Mouse (Mus musculus) central nervous system, embryonic 11.5 days (tissue): ENCODE results near the gene Slc35a2. TPM values are rescaled to one million over a fixed set of nuclear protein-coding genes. Genes with fewer than 3 reads are reported as not detected.

Experiments used
- polyA plus RNA-seq: library from polyadenylated mRNA; depleted of rRNA; stranded (reverse); fragments of >200 nt; gene quantifications from 2 replicates; pipeline ENCODE4 v1.2.3, GENCODE M21; 2012; rRNA removed

Slc35a2 gene
- 15.1 and 29.0 TPM in 2 replicates for polyA plus RNA-seq

GRCm38 (mm10) chrX:7883841-7884567 lies at the start of gene Slc35a2:
Gene Slc35a2, plus strand, starts transcription at chrX:7884028.

GRCm38 (mm10) chrX:7841163-7842162 lies 42.4 kb upstream of the Slc35a2 start, which contains the start of gene Otud5:
Gene Otud5, plus strand, starts transcription at chrX:7841364.

DNA sequence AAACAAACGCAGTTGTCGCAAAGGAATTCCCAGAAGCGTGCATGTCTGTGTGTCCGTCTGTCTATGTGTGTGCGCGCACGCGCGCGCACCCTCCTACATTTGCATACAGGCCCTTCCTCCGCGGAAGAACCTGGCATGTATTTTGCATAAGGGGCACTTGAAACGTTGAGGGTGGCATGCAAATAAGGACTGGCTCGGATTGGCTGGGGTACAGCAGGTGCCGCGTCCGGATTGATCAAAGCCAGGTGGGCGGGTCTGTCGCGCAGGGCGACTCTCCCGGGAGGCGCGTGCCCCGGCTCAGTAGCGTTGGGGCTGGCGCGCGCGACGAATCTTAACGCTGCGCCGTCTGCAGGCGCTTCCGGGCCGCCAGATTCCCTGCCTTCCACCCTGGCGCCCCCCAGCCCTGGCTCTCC lies 5.8 kb upstream of the Slc35a2 start, which contains the start of gene Pim2:
Pim2 (plus strand) TSS at position 256 of the 413 bp plus-strand sequence.

DNA sequence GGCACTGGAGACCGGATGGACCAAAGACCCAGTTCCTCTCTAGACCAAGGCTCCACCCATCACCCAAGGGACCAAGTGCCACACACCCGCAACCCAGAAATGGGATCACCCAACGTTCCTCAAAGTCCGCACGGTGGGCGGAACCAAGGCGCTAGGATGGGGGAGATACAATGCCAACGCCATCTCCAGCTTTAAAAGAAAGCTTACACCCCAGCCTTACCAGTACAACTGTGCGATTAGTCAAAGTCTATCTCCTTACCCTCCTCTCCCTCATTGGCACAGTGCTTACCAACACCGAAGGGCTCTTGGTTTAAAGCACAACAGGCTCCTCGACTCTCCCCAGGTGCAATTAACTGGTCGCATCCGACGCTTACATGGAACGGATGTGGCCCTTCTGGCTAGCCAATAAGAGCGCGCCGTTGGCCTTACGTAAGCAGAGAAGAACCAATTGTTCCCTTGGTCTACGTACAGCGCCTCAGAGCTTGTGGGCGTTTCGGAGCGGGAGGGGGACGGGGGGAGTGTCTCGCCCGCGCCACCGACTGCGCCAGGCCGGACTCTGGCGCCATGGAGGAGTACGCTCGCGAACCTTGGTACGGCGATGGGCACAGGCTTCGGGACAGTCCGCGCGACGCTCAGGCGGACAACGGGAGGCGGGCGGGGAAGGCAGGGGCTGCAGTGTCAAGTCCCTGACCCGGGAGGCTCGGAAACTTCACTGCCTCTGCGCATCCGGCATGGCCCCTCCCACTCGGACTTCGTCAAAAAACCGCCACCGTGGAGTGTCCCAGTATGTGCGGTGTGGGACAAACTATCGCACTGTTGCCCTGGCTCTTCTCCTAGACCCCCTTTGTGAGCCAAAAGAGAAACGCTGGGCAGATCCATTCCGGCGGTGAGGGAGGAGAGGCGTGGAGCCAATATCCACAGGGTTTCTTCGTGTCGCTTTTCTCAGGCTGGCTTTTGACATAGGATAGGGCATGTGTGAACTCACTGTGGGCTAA lies 15.3 kb downstream of the Slc35a2 start, which contains the start of the genes Pqbp1 and Timm17b:
Pqbp1 (minus strand) TSS at position 390 of the 995 bp plus-strand sequence.
Timm17b (plus strand) TSS at position 478 of the 995 bp plus-strand sequence.

GRCm38 (mm10) chrX:7907735-7908134 lies 23.9 kb downstream of the Slc35a2 start, which contains the start of gene Gm10491:
Gene Gm10491, minus strand, starts transcription at chrX:7907835.

GRCm38 (mm10) chrX:7909242-7909641 lies 25.4 kb downstream of the Slc35a2 start, which contains the start of gene Gm10490:
Gene Gm10490, plus strand, starts transcription at chrX:7909542.

DNA sequence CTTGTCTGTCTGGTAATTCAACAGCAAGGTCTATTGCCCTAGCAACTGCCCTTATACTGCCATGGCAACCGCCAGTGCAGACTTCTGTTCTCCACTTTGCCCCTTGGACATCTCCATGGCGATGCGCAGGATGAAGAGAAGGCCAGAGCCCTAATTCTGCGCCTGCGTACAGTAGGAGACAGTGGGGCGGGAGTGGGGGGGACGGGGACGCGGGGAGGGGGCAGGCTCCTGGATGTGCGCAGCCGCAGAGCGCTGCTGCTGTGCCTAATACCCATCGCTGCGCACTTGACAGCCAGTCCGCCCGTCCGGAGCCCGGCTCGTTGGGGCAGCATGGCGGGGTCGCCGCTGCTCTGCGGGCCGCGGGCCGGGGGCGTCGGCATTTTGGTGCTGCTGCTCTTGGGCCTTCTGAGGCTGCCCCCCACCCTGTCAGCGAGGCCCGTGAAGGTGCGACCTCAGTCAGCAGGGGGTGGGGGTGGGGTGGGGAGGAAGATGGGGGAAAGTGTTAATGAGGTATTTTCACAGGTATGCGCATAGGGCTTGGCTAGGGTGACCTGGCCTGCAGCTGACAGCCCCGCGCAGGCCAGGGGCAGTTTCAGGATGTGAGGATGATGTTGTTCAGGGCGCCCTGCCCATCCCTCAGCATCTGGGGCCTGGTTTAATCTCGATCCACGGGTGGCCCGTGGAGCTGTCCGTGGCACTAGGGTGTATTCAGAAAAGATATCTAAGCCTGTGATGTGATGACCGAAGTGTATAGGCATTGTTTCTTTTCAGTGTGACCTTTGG lies 36.0 kb downstream of the Slc35a2 start, which contains the start of gene Pcsk1n:
Pcsk1n (plus strand) TSS at position 222 of the 783 bp plus-strand sequence.

DNA sequence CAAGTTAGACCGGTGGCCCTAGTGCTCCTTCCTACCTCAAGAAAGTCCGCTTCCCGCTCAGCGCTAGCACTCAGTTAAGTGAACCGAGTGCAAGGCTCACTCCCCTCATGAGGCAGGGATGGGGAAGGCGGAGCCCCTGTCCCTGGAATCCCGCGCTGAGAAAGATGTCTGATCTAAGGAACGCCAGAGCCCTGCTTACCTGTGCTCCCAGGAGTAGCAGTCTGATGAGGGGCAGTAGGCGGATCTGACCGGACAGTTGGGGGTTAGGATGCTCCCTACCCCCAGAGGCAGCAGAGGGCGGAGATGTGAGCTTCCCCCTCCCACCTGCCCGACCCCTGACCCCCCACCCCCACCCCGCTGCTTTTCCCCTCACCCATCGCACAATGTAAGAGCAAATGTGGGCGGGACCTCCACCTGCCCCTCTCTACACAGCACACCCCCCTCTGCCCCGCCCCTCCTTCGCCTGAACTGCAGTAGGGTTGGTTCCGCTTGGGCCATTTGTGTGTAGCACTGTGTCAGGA lies 44.5 kb downstream of the Slc35a2 start, which contains the start of gene Eras:
Eras (minus strand) TSS at position 338 of the 521 bp plus-strand sequence.

Other genes starting within 250 kb of the Slc35a2 start
- 24.8 and 45.7 TPM in 2 replicates for gene Syp, start 245.6 kb upstream of the Slc35a2 start, polyA plus RNA-seq
- gene Prickle3, start 226.8 kb upstream of the Slc35a2 start, polyA plus RNA-seq: 4.0 and 7.8 TPM in 2 replicates
- gene Plp2, start 212.6 kb upstream of the Slc35a2 start, polyA plus RNA-seq: 27.1 and 66.2 TPM in 2 replicates
- gene Magix, start 202.8 kb upstream of the Slc35a2 start, polyA plus RNA-seq: 0.16 and 0.22 TPM in 2 replicates
- 33.8 and 34.8 TPM in 2 replicates for gene Gpkow, start 186.9 kb upstream of the Slc35a2 start, polyA plus RNA-seq
- 27.5 and 38.5 TPM in 2 replicates for gene Wdr45, start 169.7 kb upstream of the Slc35a2 start, polyA plus RNA-seq
- gene Gm45208, start 161.8 kb upstream of the Slc35a2 start, polyA plus RNA-seq: 0.24 and 0.42 TPM in 2 replicates
- gene Praf2, start 155.6 kb upstream of the Slc35a2 start, polyA plus RNA-seq: 53.9 and 70.5 TPM in 2 replicates
- gene Ccdc120, start 133.1 kb upstream of the Slc35a2 start, polyA plus RNA-seq: 20.3 and 22.5 TPM in 2 replicates
- gene Tfe3, start 121.5 kb upstream of the Slc35a2 start, polyA plus RNA-seq: 16.0 and 21.7 TPM in 2 replicates
- gene Gripap1, start 94.3 kb upstream of the Slc35a2 start, polyA plus RNA-seq: 72.0 and 84.3 TPM in 2 replicates
- gene Kcnd1, start 61.7 kb upstream of the Slc35a2 start, polyA plus RNA-seq: 2.8 and 3.9 TPM in 2 replicates
- gene Otud5, start 42.7 kb upstream of the Slc35a2 start, polyA plus RNA-seq: 43.7 and 56.6 TPM in 2 replicates
- 11.3 and 13.8 TPM in 2 replicates for gene Pim2, start 5.8 kb upstream of the Slc35a2 start, polyA plus RNA-seq
- 167 and 254 TPM in 2 replicates for gene Pqbp1, start 15.2 kb downstream of the Slc35a2 start, polyA plus RNA-seq
- gene Timm17b, start 15.3 kb downstream of the Slc35a2 start, polyA plus RNA-seq: 52.5 and 81.8 TPM in 2 replicates
- gene Gm10491, start 23.8 kb downstream of the Slc35a2 start, polyA plus RNA-seq: not detected in 2 replicates
- gene Gm10490, start 25.5 kb downstream of the Slc35a2 start, polyA plus RNA-seq: 0.29 TPM in 1 of 2 replicates, not detected in the other
- gene Pcsk1n, start 35.8 kb downstream of the Slc35a2 start, polyA plus RNA-seq: 14.0 and 40.0 TPM in 2 replicates
- gene Eras, start 44.6 kb downstream of the Slc35a2 start, polyA plus RNA-seq: 0.07 and 0.11 TPM in 2 replicates
- gene Hdac6, start 63.9 kb downstream of the Slc35a2 start, polyA plus RNA-seq: 88.1 and 106 TPM in 2 replicates
- gene Gata1, start 94.0 kb downstream of the Slc35a2 start, polyA plus RNA-seq: 9.1 and 11.0 TPM in 2 replicates
- 0.19 TPM in 1 of 2 replicates, not detected in the other for gene Glod5, start 134.5 kb downstream of the Slc35a2 start, polyA plus RNA-seq
- 56.8 and 78.2 TPM in 2 replicates for gene Suv39h1, start 190.7 kb downstream of the Slc35a2 start, polyA plus RNA-seq
- 1.7 and 1.8 TPM in 2 replicates for gene Was, start 206.5 kb downstream of the Slc35a2 start, polyA plus RNA-seq
- gene Wdr13, start 248.9 kb downstream of the Slc35a2 start, polyA plus RNA-seq: 85.7 and 88.6 TPM in 2 replicates